ENCODE assay signal across 33 mouse cellular contexts in the genomic region with DNA sequence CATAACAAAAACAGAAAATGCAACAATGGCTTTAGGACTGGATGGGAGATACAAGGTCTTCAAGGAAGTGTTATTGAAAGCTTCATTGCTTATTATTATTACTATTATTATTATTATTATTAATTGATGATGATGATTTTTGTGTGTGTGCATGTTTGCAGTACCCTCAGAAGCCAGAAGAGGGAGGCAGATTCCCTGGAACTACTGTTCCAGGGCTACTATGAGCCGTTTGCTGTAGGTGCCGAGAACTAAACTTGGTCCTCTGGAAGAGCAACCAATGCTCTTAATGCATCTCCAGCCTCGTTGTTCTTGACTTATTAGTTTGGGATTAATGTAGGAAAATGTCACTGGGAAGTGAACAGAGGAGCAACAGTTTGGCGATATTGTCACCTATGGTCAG. TPM values are rescaled to one million over a fixed set of nuclear protein-coding genes. Genes with fewer than 3 reads are reported as not detected.
DNase-seq lines count a peak whose midpoint lies in the region; ATAC-seq and TF ChIP-seq lines count a peak whose summit lies in the region.
"Had no signal": no experiment of that assay in that cellular context is flagged by ENCODE, and none has a peak within 500 bp of the region (broad histone marks: within the 10 kb centered on the region; RNA-seq: fewer than 3 reads in every experiment).

No protein-coding gene starts in this region.

- no peak for TF ChIP-seq EP300 in MEL (IDR thresholded peaks at IDR 0.05; ENCODE audit: low read depth in 1 of 2, low read length in 2 of 2)

- no peak overlapping the region for H3K4me2 ChIP-seq in midbrain, postnatal 0 days (ENCODE audit: low read depth, low read length, poor library complexity, severe bottlenecking)
- H3K4me2 ChIP-seq: embryonic facial prominence, embryonic 15.5 days; forebrain, embryonic 12.5 days; hindbrain, embryonic 12.5 days; limb, embryonic 15.5 days; midbrain, embryonic 11.5 days; neural tube, embryonic 12.5 days had no signal

- H3K4me3 ChIP-seq in layer of hippocampus, adult 2 months = no peak overlapping the region
- no peak overlapping the region for H3K4me3 ChIP-seq in midbrain, postnatal 0 days (ENCODE audit: low read depth, low read length)
- H3K4me3 ChIP-seq in midbrain, embryonic 10.5 days = no peak overlapping the region
- no peak overlapping the region for H3K4me3 ChIP-seq in MEL (ENCODE audit: control insufficient read depth in 1 of 2, insufficient read depth in 1 of 2, low read depth in 2 of 2, low read length in 2 of 2)
- no peak overlapping the region for H3K4me3 ChIP-seq in left cerebral cortex, adult 2 months
- H3K4me3 ChIP-seq: embryonic facial prominence, embryonic 10.5 days; embryonic facial prominence, embryonic 15.5 days; forebrain, embryonic 12.5 days; heart, embryonic 10.5 days; hindbrain, embryonic 12.5 days; limb, embryonic 10.5 days; limb, embryonic 15.5 days; myocyte; neural tube, embryonic 12.5 days had no signal

- H3K9me3 ChIP-seq in midbrain, postnatal 0 days (ENCODE audit: low read length) = no peaks in the 10 kb centered on the region
- H3K9me3 ChIP-seq in midbrain, embryonic 10.5 days (replicated peaks) = no peaks in the 10 kb centered on the region
- H3K9me3 ChIP-seq in MEL (replicated peaks; ENCODE audit: insufficient read depth, low read length) = no peaks in the 10 kb centered on the region
- H3K9me3 ChIP-seq: embryonic facial prominence, embryonic 10.5 days; embryonic facial prominence, embryonic 15.5 days; forebrain, embryonic 12.5 days; heart, embryonic 10.5 days; hindbrain, embryonic 12.5 days; limb, embryonic 10.5 days; limb, embryonic 15.5 days; neural tube, embryonic 12.5 days had no signal

- H3K36me3 ChIP-seq in midbrain, postnatal 0 days (ENCODE audit: insufficient read depth, low read length) = no peaks in the 10 kb centered on the region
- no peaks in the 10 kb centered on the region for H3K36me3 ChIP-seq in midbrain, embryonic 10.5 days
- H3K36me3 ChIP-seq in MEL (ENCODE audit: control insufficient read depth in 1 of 2, insufficient read depth in 2 of 2, low read length in 2 of 2) = no peaks in the 10 kb centered on the region; a peak in 1 of 4 replicates
- H3K36me3 ChIP-seq: embryonic facial prominence, embryonic 10.5 days; embryonic facial prominence, embryonic 15.5 days; forebrain, embryonic 12.5 days; heart, embryonic 10.5 days; hindbrain, embryonic 12.5 days; limb, embryonic 10.5 days; limb, embryonic 15.5 days; neural tube, embryonic 12.5 days had no signal

- 0 out of 2 replicates have a peak, but pooled peaks cover 3% of the 10 kb centered on the region for H3K4me1 ChIP-seq in midbrain, postnatal 0 days (ENCODE audit: insufficient read depth, low read length)
- H3K4me1 ChIP-seq in midbrain, embryonic 10.5 days = 0 out of 2 replicates have a peak, but pooled peaks cover 2% of the 10 kb centered on the region
- no peaks in the 10 kb centered on the region for H3K4me1 ChIP-seq in MEL (ENCODE audit: control insufficient read depth in 1 of 2, insufficient read depth in 2 of 2, low read length in 2 of 2)
- H3K4me1 ChIP-seq: embryonic facial prominence, embryonic 15.5 days; heart, embryonic 10.5 days; hindbrain, embryonic 12.5 days; limb, embryonic 10.5 days; limb, embryonic 15.5 days; neural tube, embryonic 12.5 days had no signal

- intact Hi-C loops in left cerebral cortex, adult 2 months (cut with DNase I) = loop anchor here (10.0 kb wide), 1 partner anchor 403 kb away; no protein-coding TSS in a partner anchor

- no peak for TF ChIP-seq POLR2A in MEL (IDR thresholded peaks at IDR 0.05; ENCODE audit: control insufficient read depth in 1 of 2, insufficient read depth in 1 of 2, low read depth in 1 of 2, low read length in 2 of 2, poor library complexity in 1 of 2)

- peak; percentile 55 for TF ChIP-seq RAD21 in MEL (IDR thresholded peaks at IDR 0.05; ENCODE audit: low read depth, low read length)

- H3K27ac ChIP-seq in layer of hippocampus, adult 2 months = no peak overlapping the region
- no peak overlapping the region for H3K27ac ChIP-seq in midbrain, postnatal 0 days (ENCODE audit: low read depth, low read length)
- no peak overlapping the region for H3K27ac ChIP-seq in midbrain, embryonic 10.5 days (replicated peaks)
- H3K27ac ChIP-seq in MEL (ENCODE audit: control insufficient read depth, low read depth, low read length) = no peak overlapping the region
- no peak overlapping the region for H3K27ac ChIP-seq in left cerebral cortex, adult 2 months
- H3K27ac ChIP-seq: embryonic facial prominence, embryonic 10.5 days; embryonic facial prominence, embryonic 15.5 days; forebrain, embryonic 12.5 days; heart, embryonic 10.5 days; hindbrain, embryonic 12.5 days; hindbrain, postnatal 0 days; limb, embryonic 10.5 days; limb, embryonic 15.5 days; neural tube, embryonic 12.5 days had no signal

- H3K79me2 ChIP-seq in MEL (ENCODE audit: control insufficient read depth, insufficient read depth, low read length, poor library complexity) = no peaks in the 10 kb centered on the region

- H3K9ac ChIP-seq in midbrain, postnatal 0 days (replicated peaks; ENCODE audit: low read length, poor library complexity, severe bottlenecking) = no peak overlapping the region
- no peak overlapping the region for H3K9ac ChIP-seq in MEL (ENCODE audit: control insufficient read depth, low read depth, low read length, poor library complexity, severe bottlenecking)
- H3K9ac ChIP-seq: embryonic facial prominence, embryonic 15.5 days; forebrain, embryonic 12.5 days; forebrain, postnatal 0 days; hindbrain, embryonic 12.5 days; limb, embryonic 15.5 days; neural tube, embryonic 12.5 days had no signal

- 89% methylated on average over 4 of the region's 4 CpGs for WGBS in midbrain, postnatal 0 days
- 87% methylated on average over 4 of the region's 4 CpGs for WGBS in midbrain, embryonic 10.5 days

- no peak for ATAC-seq in midbrain, postnatal 0 days (ENCODE audit: low FRiP score)
- ATAC-seq: forebrain, postnatal 0 days; hindbrain, postnatal 0 days; intestine, embryonic 16.5 days; midbrain, embryonic 16.5 days had no signal

- H3K27me3 ChIP-seq in midbrain, postnatal 0 days (ENCODE audit: insufficient read depth, low read length) = no peaks in the 10 kb centered on the region
- no peaks in the 10 kb centered on the region for H3K27me3 ChIP-seq in midbrain, embryonic 10.5 days (ENCODE audit: low read depth, poor library complexity, severe bottlenecking)
- no peaks in the 10 kb centered on the region for H3K27me3 ChIP-seq in MEL (ENCODE audit: control insufficient read depth in 1 of 2, insufficient read depth in 2 of 2, low read length in 2 of 2)
- H3K27me3 ChIP-seq: embryonic facial prominence, embryonic 15.5 days; hindbrain, embryonic 12.5 days; limb, embryonic 15.5 days; neural tube, embryonic 12.5 days had no signal

- TF ChIP-seq CTCF in layer of hippocampus, adult 2 months (conservative IDR thresholded peaks at IDR 0.05) = peak; percentile 50
- TF ChIP-seq CTCF in midbrain, postnatal 0 days (IDR thresholded peaks at IDR 0.05) = 0 out of 2 replicates have a peak, but pooled peaks have one; percentile 12
- TF ChIP-seq CTCF in MEL (IDR thresholded peaks at IDR 0.05 in 2 of 3, conservative IDR thresholded peaks at IDR 0.05 in 1 of 3; ENCODE audit: control insufficient read depth in 1 of 3, insufficient read depth in 1 of 3, low read depth in 2 of 3, low read length in 3 of 3, poor library complexity in 1 of 3, severe bottlenecking in 1 of 3) = peak; percentile 34 to 59 (median 51); a peak in 5 of 6 replicates
- no peak; the same call in 1 of the 2 replicates for TF ChIP-seq CTCF in left cerebral cortex, adult 2 months (IDR thresholded peaks at IDR 0.05)

- DNase-seq in layer of hippocampus, adult 2 months (ENCODE audit: low spot score in 2 of 2) = no peak
- DNase-seq in layer of hippocampus, adult 11-12 months (ENCODE audit: low spot score) = no peak
- no peak for DNase-seq in midbrain, postnatal 0 days (ENCODE audit: low spot score)
- no peak for DNase-seq in midbrain, embryonic 10.5 days (ENCODE audit: low spot score)
- no peak for DNase-seq in MEL (ENCODE audit: low read depth, low spot score)
- no peak for DNase-seq in spleen, postnatal 10 days (ENCODE audit: low spot score in 2 of 2)
- no peak for DNase-seq in left cerebral cortex, adult 2 months (ENCODE audit: extremely low spot score in 1 of 2, low spot score in 2 of 2)
- DNase-seq: adrenal gland, adult 8-10 months; B cell, adult 2 months; cerebellum, adult 2 months; cerebellum, postnatal 25 days; forebrain, postnatal 0 days; gastrocnemius, postnatal 14 days; heart, postnatal 36 days; kidney, postnatal 36 days; layer of hippocampus, postnatal 36 days; lung, postnatal 14 days; right cerebral cortex, adult 18-20 months; thymus, postnatal 14 days had no signal

TF ChIP-seq in MEL, 35 proteins besides CTCF, POLR2A, EP300 and RAD21:
- peak; percentile 46; the same call in 1 of the 2 replicates for TF ChIP-seq SMC3 (IDR thresholded peaks at IDR 0.05; ENCODE audit: low read depth, low read length)
- TF ChIP-seq MYB (IDR thresholded peaks at IDR 0.05; ENCODE audit: low read depth, low read length) = no peak
- no peak for TF ChIP-seq GATA1 (IDR thresholded peaks at IDR 0.05; ENCODE audit: low read depth, low read length)
- TF ChIP-seq ETS1 (IDR thresholded peaks at IDR 0.05; ENCODE audit: low read depth, low read length) = no peak
TF ChIP-seq in MEL: peak in this region for 1.

RNA-seq across cellular contexts. Expression of a gene that starts 34.4 kb away (rescaled TPM):
- 1 to 10 TPM; 2.7 to 3.2 TPM for total RNA-seq in layer of hippocampus, adult 2 months (2021)
- total RNA-seq in midbrain, postnatal 0 days (2014; rRNA removed) = 6.3 and 6.9 TPM in 2 replicates
- 1.5 and 2.2 TPM in 2 replicates for polyA plus RNA-seq in midbrain, postnatal 0 days (2015; fragmentation: Nextera tagmentation; extraction: Ambion mirVana)
- polyA plus RNA-seq in midbrain, embryonic 10.5 days (2016; fragmentation: Nextera tagmentation; extraction: Ambion mirVana) = 0.23 and 0.30 TPM in 2 replicates
- 0.08 and 0.10 TPM in 2 replicates for total RNA-seq in MEL (2012; rRNA removed)
- polyA plus RNA-seq in MEL (2012; ENCODE audit: insufficient read depth in 1 of 2, insufficient read length in 2 of 2, low read depth in 1 of 2, low replicate concordance in 2 of 2, missing spikeins in 1 of 2) = under 1 TPM in 1 of 2 experiments, not detected in 1; 0.21 TPM
- 1 to 10 TPM; 1.4 to 1.5 TPM for total RNA-seq in left cerebral cortex, adult 2 months (2021)
- total RNA-seq: granulocyte monocyte progenitor cell, adult 5-6 weeks had no signal

RNA-seq across cellular contexts. Expression of a gene that starts 59.3 kb away (rescaled TPM):
- total RNA-seq in layer of hippocampus, adult 2 months (2021) = 100 to 1,000 TPM; 135 to 142 TPM
- 149 and 195 TPM in 2 replicates for total RNA-seq in midbrain, postnatal 0 days (2014; rRNA removed)
- 194 and 205 TPM in 2 replicates for polyA plus RNA-seq in midbrain, postnatal 0 days (2015; fragmentation: Nextera tagmentation; extraction: Ambion mirVana)
- polyA plus RNA-seq in midbrain, embryonic 10.5 days (2016; fragmentation: Nextera tagmentation; extraction: Ambion mirVana) = 118 and 143 TPM in 2 replicates
- 21.8 and 23.3 TPM in 2 replicates for total RNA-seq in MEL (2012; rRNA removed)
- 100 to 1,000 TPM in 1 of 2 experiments, 10 to 100 TPM in 1; 59.1 to 156 TPM for polyA plus RNA-seq in MEL (2012; ENCODE audit: insufficient read depth in 1 of 2, insufficient read length in 2 of 2, low read depth in 1 of 2, low replicate concordance in 2 of 2, missing spikeins in 1 of 2)
- total RNA-seq in left cerebral cortex, adult 2 months (2021) = 100 to 1,000 TPM; 129 to 136 TPM
